Mouse (Mus musculus) hindbrain, embryonic 11.5 days (tissue): Measurements from ENCODE around the gene Rpl23a. TPM values are rescaled to one million over a fixed set of nuclear protein-coding genes. Genes with fewer than 3 reads are reported as not detected.

ENCODE experiments used
- ATAC-seq: fragments of 200-750 bp; cut with Nextera tagmentation; 2 replicates; pipeline ENCODE4 v1.8.0; 2017; ENCODE audit warnings: mild to moderate bottlenecking, moderate TSS enrichment, moderate library complexity; ENCODE audit not compliant: low FRiP score
- DNase-seq: peaks from one replicate; pipeline ENCODE4 v3.0.0-alpha.2; 2015; ENCODE audit warnings: low spot score
- H3K27ac ChIP-seq: fragments of 300-500 bp; sonication (generic); 2 replicates; pipeline ENCODE4 v1.5.1; 2014; ENCODE audit warnings: mild to moderate bottlenecking, low read depth, low read length
- H3K27me3 ChIP-seq: fragments of 300-500 bp; sonication (generic); 2 replicates; pipeline ENCODE4 v1.6.1; 2014; ENCODE audit warnings: mild to moderate bottlenecking, low read length, moderate library complexity, mixed read lengths; ENCODE audit not compliant: control insufficient read depth, insufficient read depth
- H3K36me3 ChIP-seq: fragments of 300-500 bp; sonication (generic); 2 replicates; pipeline ENCODE4 v1.6.1; 2014; ENCODE audit warnings: mild to moderate bottlenecking, low read length, moderate library complexity, mixed read lengths; ENCODE audit not compliant: control insufficient read depth, insufficient read depth
- H3K4me1 ChIP-seq: fragments of 300-500 bp; sonication (generic); replicated peaks from 2 replicates; pipeline ENCODE4 v1.6.1; 2014; ENCODE audit warnings: low read length, mixed read lengths; ENCODE audit not compliant: control insufficient read depth, insufficient read depth
- H3K4me2 ChIP-seq: fragments of 300-500 bp; sonication (generic); replicated peaks from 2 replicates; pipeline ENCODE4 v1.6.1; 2014; ENCODE audit warnings: mild to moderate bottlenecking, low read depth, low read length
- H3K4me3 ChIP-seq: fragments of 300-500 bp; sonication (generic); 2 replicates; pipeline ENCODE4 v1.5.1; 2014; ENCODE audit warnings: low read depth, low read length
- H3K9ac ChIP-seq: fragments of 300-500 bp; sonication (generic); 2 replicates; pipeline ENCODE4 v1.6.1; 2014; ENCODE audit warnings: low read depth, low read length
- H3K9me3 ChIP-seq: fragments of 300-500 bp; sonication (generic); 2 replicates; pipeline ENCODE4 v1.6.1; 2016; ENCODE audit warnings: low read length; ENCODE audit not compliant: control insufficient read depth
- WGBS: fragments of 180-500 bp; shearing (Covaris S2); extraction: QIAGEN DNeasy Blood & Tissue Kit; methylation state at CpG from one replicate; pipeline ENCODE4 v1.1.7; 2014; 5-methylcytosine and 5-hydroxymethylcytosine counted together
- polyA plus RNA-seq: library from polyadenylated mRNA; unstranded; fragments of >200 nt; fragmentation: Nextera tagmentation; extraction: Ambion mirVana; gene quantifications from 2 replicates; pipeline ENCODE4 v1.2.1, GENCODE M21; 2014

Rpl23a gene
- polyA plus RNA-seq, 1 experiment from 2014 or later = 1,191 TPM

- peaks cover 22% of the 10 kb centered on the region for H3K4me1 ChIP-seq
- peak overlapping the region; percentile 53; the same call in 1 of the 2 replicates for H3K4me3 ChIP-seq
These were observed 3.9 kb downstream of the Rpl23a start for GRCm38 (mm10) chr11:78179438-78179999.

DNA sequence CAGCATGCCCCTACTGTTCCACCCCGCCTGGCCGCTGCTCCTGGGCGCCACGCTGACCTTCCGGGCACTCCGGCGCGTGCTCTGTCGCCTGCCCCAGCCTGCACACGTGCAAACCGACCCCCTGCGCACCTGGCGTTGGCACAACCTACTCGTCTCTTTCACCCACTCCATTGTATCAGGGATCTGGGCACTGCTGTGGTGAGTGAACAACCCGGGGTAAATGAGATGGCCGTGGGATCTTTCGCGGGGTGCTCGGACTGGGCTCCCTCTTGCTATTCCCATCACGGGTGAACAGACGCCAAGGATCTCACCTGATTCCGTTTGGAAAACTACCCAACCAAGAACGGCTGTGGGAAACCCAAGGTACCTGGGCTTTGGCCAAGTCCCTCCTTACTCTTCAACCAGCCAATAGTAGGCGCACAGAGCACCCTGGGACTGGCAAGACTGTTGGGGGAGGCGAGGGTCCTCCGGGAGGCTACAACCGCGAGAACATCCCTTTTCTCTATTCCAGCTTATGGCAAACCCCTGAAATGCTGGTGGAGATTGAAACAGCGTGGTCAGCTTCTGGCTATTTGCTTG is 4.4 kb downstream of the Rpl23a start:
- Histone ChIP-seq H3K4me2 (peak overlapping the region; percentile 91), H3K27ac (peak overlapping the region; percentile 91), H3K36me3 (peaks cover 9% of the 10 kb centered on the region; the same call in 1 of the 2 replicates), H3K4me1 (peaks cover 22% of the 10 kb centered on the region), H3K9me3 (no peaks in the 10 kb centered on the region), H3K4me3 (peak overlapping the region; percentile 53), H3K9ac (peak overlapping the region; percentile 68), H3K27me3 (no peaks in the 10 kb centered on the region)
- peak; percentile 17; the same call in 1 of the 2 replicates for ATAC-seq
- WGBS = 2% methylated on average over 29 of the region's 29 CpGs
- peak; percentile 60 for DNase-seq

More at GRCm38 (mm10) chr11:78179438-78179999, 3.9 kb downstream of the Rpl23a start:
- no peak for DNase-seq
- Histone ChIP-seq H3K36me3 (peaks cover 9% of the 10 kb centered on the region; the same call in 1 of the 2 replicates), H3K9ac (peak overlapping the region; percentile 68; the same call in 1 of the 2 replicates), H3K4me2 (peak overlapping the region; percentile 91), H3K27me3 (no peaks in the 10 kb centered on the region), H3K9me3 (no peaks in the 10 kb centered on the region), H3K27ac (0 out of 2 replicates have a peak overlapping the region, but pooled peaks have one; percentile 91)
- WGBS = 33% methylated on average over 8 of the region's 8 CpGs
- no peak for ATAC-seq

DNA sequence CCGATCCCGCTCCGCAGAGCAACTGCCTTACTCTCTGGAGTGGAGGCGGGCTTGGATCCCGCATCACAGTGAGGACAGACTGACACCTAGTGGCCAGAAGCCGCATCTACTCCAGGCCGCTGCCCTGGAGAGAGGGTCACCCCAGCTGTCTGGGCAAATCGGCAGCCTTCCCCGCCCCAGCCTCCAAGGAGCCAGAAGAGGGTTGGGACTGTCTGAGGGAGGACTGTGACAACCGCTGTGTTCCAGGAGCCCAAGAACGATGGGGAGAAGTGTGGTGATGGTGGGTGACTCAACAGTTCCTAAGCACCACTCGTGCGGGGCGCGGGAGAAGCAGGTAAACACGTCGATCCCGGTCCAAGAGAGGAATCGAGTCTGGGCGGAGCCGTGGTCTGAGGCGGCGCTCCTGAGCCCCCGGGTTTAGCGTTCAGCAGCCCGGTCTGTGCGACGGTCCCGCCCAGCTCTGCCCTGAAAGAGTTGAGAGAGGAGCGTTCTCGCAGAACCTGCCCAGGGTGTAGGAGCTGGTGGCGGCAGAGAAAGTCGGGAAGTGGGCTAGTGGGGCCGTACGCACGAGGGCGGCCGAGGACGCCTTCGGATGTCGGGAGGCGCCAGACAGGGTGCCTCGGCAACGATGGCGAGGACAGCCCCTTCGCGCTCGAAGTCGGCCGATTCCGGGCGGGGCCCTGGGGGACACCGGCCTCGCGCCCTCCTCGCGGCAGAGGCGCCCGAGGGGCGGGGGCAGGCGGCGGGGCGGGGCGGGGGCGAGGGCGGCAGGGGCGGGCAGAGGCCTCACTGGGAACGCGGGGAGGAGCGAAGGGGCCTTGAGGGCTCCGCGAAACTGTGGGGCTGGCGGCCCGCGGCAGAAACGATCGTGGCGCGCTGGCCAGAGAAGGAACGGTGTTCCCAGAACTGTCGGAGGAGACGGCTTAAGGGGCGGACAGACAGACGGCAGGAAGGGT is 5.2 kb downstream of the Rpl23a start:
- peaks cover 22% of the 10 kb centered on the region for H3K4me1 ChIP-seq
- peak overlapping the region; percentile 91 for H3K4me2 ChIP-seq
- H3K36me3 ChIP-seq = peaks cover 9% of the 10 kb centered on the region; the same call in 1 of the 2 replicates
- WGBS = 0% methylated on average over 59 of the region's 84 CpGs
- H3K9me3 ChIP-seq = no peaks in the 10 kb centered on the region
- peak overlapping the region; percentile 68 for H3K9ac ChIP-seq
- DNase-seq (peak; percentile 98), ATAC-seq (peak; percentile 87)
- H3K27ac ChIP-seq = peak overlapping the region; percentile 91
- peak overlapping the region; percentile 53 for H3K4me3 ChIP-seq
- H3K27me3 ChIP-seq = no peaks in the 10 kb centered on the region

DNA sequence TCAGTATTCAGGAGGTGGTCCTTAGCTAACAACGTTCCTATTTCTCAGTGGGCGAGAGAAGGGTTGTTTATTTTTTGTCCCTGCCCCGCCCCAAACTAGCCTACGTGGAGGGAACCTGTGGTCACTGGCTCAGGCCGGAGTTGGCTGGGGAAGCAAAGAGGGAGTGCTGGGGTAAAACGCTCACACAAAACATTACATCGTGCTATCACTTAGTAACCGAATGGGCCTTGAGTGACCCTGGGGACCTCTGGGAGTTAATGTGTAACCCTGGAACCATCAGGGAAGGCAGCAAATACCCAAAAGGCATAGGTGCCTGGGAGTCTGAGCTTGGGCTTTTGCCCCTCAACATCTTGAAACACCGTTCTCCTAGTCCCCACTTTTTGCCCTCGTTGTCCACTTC is 5.9 kb downstream of the Rpl23a start:
- WGBS = under 1% methylated on average over 10 of the region's 10 CpGs
- H3K9ac ChIP-seq = peak overlapping the region; percentile 50; the same call in 1 of the 2 replicates
- no peak overlapping the region for H3K27ac ChIP-seq
- H3K4me1 ChIP-seq = peaks cover 22% of the 10 kb centered on the region
- H3K9me3 ChIP-seq = no peaks in the 10 kb centered on the region
- peak overlapping the region; percentile 91 for H3K4me2 ChIP-seq
- peaks cover 9% of the 10 kb centered on the region; the same call in 1 of the 2 replicates for H3K36me3 ChIP-seq
- ATAC-seq (peak; percentile 11; the same call in 1 of the 2 replicates), DNase-seq (no peak)
- H3K27me3 ChIP-seq = no peaks in the 10 kb centered on the region
- H3K4me3 ChIP-seq = peak overlapping the region; percentile 53

- Histone ChIP-seq H3K4me1 (peaks cover 22% of the 10 kb centered on the region), H3K27me3 (no peaks in the 10 kb centered on the region), H3K36me3 (peaks cover 9% of the 10 kb centered on the region; the same call in 1 of the 2 replicates), H3K4me2 (peak overlapping the region; percentile 91), H3K9ac (peak overlapping the region; percentile 50), H3K27ac (no peak overlapping the region), H3K9me3 (no peaks in the 10 kb centered on the region), H3K4me3 (peak overlapping the region; percentile 53)
- ATAC-seq = no peak
- 1% methylated on average over 23 of the region's 23 CpGs for WGBS
- peak; percentile 43 for DNase-seq
These were observed 6.5 kb downstream of the Rpl23a start for GRCm38 (mm10) chr11:78176905-78177331.

DNA sequence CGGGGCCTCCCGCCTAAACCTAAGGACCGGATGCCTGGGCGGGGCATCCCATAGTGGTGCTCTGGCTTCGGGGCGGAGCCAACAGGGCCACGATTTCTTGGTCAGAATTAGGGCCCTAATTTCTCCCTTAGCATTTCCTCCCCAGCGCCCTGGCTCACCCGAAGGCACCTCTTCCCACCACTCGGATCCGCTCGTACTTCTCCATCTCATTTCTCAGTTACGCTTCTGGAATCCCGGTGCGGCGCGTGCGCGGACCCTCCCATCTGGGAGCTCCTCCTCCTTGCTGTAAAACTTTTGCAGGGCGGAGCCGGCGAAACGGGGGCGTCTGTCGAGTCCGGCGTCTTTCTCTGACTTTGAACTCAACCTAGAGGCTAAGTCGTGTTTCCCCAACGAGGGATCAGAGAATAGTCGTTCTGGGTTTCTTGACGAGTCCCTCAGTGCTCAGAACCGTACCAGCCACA is 7.0 kb downstream of the Rpl23a start, which contains the start of the genes Nek8 and Tlcd1:
TSS of gene Nek8 (minus strand) at position 274 of the 461 bp plus-strand sequence.
TSS of gene Tlcd1 (plus strand) at position 310 of the 461 bp plus-strand sequence.
- H3K4me1 ChIP-seq = peaks cover 22% of the 10 kb centered on the region
- H3K9me3 ChIP-seq = no peaks in the 10 kb centered on the region
- H3K36me3 ChIP-seq = peaks cover 9% of the 10 kb centered on the region; the same call in 1 of the 2 replicates
- DNase-seq = peak; percentile 95
- peak; percentile 62 for ATAC-seq
- under 1% methylated on average over 32 of the region's 32 CpGs for WGBS
- H3K9ac ChIP-seq = peak within 1 kb of the TSS; percentile 50
- no peaks in the 10 kb centered on the region for H3K27me3 ChIP-seq
- H3K27ac ChIP-seq = 0 out of 2 replicates have a peak within 1 kb of the TSS, but pooled peaks have one; percentile 25
- H3K4me2 ChIP-seq = peak within 1 kb of the TSS; percentile 91
- peak within 1 kb of the TSS; percentile 53 for H3K4me3 ChIP-seq

DNA sequence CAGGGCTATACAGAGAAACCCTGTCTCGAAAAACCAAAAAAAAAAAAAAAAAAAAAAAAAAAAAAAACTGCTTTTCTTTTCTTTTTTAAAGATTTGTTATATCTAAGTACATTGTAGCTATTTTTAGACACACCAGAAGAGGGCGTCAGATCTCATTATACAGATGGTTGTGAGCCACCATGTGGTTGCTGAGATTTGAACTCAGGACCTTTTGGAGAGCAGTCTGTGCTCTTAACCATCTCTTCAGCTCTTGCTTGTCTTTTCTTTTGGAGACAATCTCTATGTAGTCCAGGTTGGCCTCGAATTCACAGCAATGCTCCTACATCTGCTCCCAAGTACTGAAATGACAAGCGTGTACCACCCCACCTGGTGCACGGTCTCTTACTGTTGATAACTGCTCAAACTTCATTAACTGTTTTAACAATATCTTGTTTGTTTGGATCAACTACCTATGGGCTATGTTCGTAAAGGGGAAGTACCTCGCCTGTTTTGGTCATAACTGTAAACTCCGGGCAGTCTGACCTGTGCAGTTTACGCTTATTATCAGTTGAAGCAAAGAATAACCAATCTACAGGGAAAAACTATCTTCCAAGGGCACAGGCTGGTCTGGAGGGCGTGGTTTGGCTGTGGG is 7.5 kb downstream of the Rpl23a start:
- WGBS = 5% methylated on average over 9 of the region's 10 CpGs
- Histone ChIP-seq H3K4me1 (peaks cover 22% of the 10 kb centered on the region), H3K36me3 (peaks cover 5% of the 10 kb centered on the region; the same call in 1 of the 2 replicates), H3K9me3 (no peaks in the 10 kb centered on the region), H3K27me3 (no peaks in the 10 kb centered on the region), H3K4me3 (peak overlapping the region; percentile 53), H3K4me2 (peak overlapping the region; percentile 91), H3K27ac (0 out of 2 replicates have a peak overlapping the region, but pooled peaks have one; percentile 25), H3K9ac (peak overlapping the region; percentile 50; the same call in 1 of the 2 replicates)
- ATAC-seq (no peak; the same call in 1 of the 2 replicates), DNase-seq (no peak)
